Mouse (Mus musculus): ENCODE data around the gene Naa38.

GRCm38 (mm10) chr11:69417449-69418384 lies 22.4 kb downstream of the Naa38 start:
- no peak for TF ChIP-seq CTCF (IDR thresholded peaks at IDR 0.05; ENCODE audit: low read depth, low read length)
- TF ChIP-seq POLR2A (IDR thresholded peaks at IDR 0.05; ENCODE audit: borderline replicate concordance, low read depth, low read length) = no peak; the same call in 1 of the 2 replicates
